Mouse (Mus musculus) liver, embryonic 14.5 days (tissue): ENCODE results near the gene Arhgap10. TPM values are rescaled to one million over a fixed set of nuclear protein-coding genes. Genes with fewer than 3 reads are reported as not detected.

ENCODE experiments used
- ATAC-seq: fragments of 200-750 bp; cut with Nextera tagmentation; 2 replicates; pipeline ENCODE4 v1.8.0; 2017; ENCODE audit warnings: moderate number of reproducible peaks, mild to moderate bottlenecking, moderate library complexity; ENCODE audit not compliant: insufficient read depth
- DNase-seq, 3 experiments: peaks; one replicate each; pipeline ENCODE4 v3.0.0-alpha.2; 2012 to 2013; ENCODE audit warnings: low read depth in 3 of 3, low spot score in 3 of 3
- H3K27ac ChIP-seq: fragments of 300-500 bp; sonication (generic); 2 replicates; pipeline ENCODE4 v1.5.1; 2014; ENCODE audit warnings: moderate library complexity, mild to moderate bottlenecking, control low read depth, inconsistent platforms
- H3K27me3 ChIP-seq: fragments of 300-500 bp; sonication (generic); 2 replicates; pipeline ENCODE4 v1.6.1; 2014; ENCODE audit warnings: mild to moderate bottlenecking, low read length, moderate library complexity; ENCODE audit not compliant: control insufficient read depth, insufficient read depth
- H3K36me3 ChIP-seq: fragments of 300-500 bp; sonication (generic); replicated peaks from 2 replicates; pipeline ENCODE4 v1.6.1; 2014; ENCODE audit warnings: low read depth; ENCODE audit not compliant: control insufficient read depth, insufficient read depth
- H3K4me1 ChIP-seq, 2 experiments: fragments of 200-500 bp in 1 of 2; fragments of 300-500 bp in 1 of 2; sonication (generic) in 1 of 2; replicated peaks; 2 replicates each; pipeline ENCODE4 v1.6.1; 2012 to 2014; ENCODE audit warnings: antibody characterized with exemption in 1 of 2, inconsistent platforms in 1 of 2, low read length in 1 of 2; ENCODE audit not compliant: control insufficient read depth in 2 of 2, insufficient read depth in 2 of 2
- H3K4me2 ChIP-seq: fragments of 300-500 bp; sonication (generic); 2 replicates; pipeline ENCODE4 v1.6.1; 2014; ENCODE audit warnings: low read depth, mild to moderate bottlenecking, control low read depth, moderate library complexity
- H3K4me3 ChIP-seq, 2 experiments: fragments of 200-500 bp in 1 of 2; fragments of 300-500 bp in 1 of 2; sonication (generic) in 1 of 2; 2 replicates each; pipeline ENCODE4 v1.5.1; 2012 to 2014; ENCODE audit warnings: low read depth in 2 of 2, low read length in 2 of 2, mild to moderate bottlenecking in 2 of 2, control low read depth in 1 of 2, inconsistent platforms in 1 of 2, moderate library complexity in 1 of 2; ENCODE audit not compliant: insufficient read depth in 1 of 2
- H3K9ac ChIP-seq: fragments of 300-500 bp; sonication (generic); replicated peaks from 2 replicates; pipeline ENCODE4 v1.6.1; 2014; ENCODE audit warnings: mild to moderate bottlenecking, control low read depth, moderate library complexity
- H3K9me3 ChIP-seq: fragments of 300-500 bp; sonication (generic); 2 replicates; pipeline ENCODE4 v1.6.1; 2016; ENCODE audit warnings: low read length, mixed read lengths; ENCODE audit not compliant: control insufficient read depth
- CTCF ChIP-seq: IDR thresholded peaks from 2 replicates; pipeline ENCODE4 v1.5.1; 2016; ENCODE audit warnings: antibody characterized with exemption, low read depth, control low read depth
- EP300 ChIP-seq: IDR thresholded peaks from 2 replicates; pipeline ENCODE4 v1.6.1; 2016; ENCODE audit warnings: antibody characterized with exemption, low read depth
- WGBS: fragments of 180-500 bp; shearing (Covaris S2); extraction: QIAGEN DNeasy Blood & Tissue Kit; methylation state at CpG from one replicate; pipeline ENCODE4 v1.1.7; 2014; ENCODE audit not compliant: insufficient replicate concordance; 5-methylcytosine and 5-hydroxymethylcytosine counted together
- polyA plus RNA-seq, 2 experiments: library from polyadenylated mRNA; depleted of rRNA in 1 of 2; stranded (reverse) in 1 of 2; unstranded in 1 of 2; fragments of >200 nt; fragmentation: Nextera tagmentation in 1 of 2; extraction: Ambion mirVana in 1 of 2; gene quantifications; 2 replicates each; pipeline versions ENCODE4 v1.2.1 to v1.2.3; 2012 to 2014

Arhgap10 gene
- polyA plus RNA-seq, 2 experiments: 4.6 TPM

DNA sequence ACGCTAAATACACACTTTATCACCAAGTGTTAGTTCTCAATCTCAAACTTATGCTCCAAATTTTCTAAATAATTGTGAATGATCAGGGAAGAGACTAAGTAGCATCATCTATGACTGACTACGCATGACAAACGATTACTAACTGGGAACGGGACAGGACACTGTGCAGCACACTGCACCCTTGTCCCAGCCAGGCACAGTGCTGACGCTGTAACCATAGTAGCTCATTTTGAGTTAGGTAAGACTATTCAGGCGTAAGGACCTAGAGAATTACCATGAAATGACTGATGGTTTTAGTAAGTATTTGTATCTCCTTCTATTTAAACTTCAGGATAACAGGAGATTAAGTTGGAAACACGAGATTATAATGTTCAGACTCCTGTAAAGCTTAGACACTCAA, 33.5 kb downstream of the Arhgap10 start:
- DNase-seq (no peak), ATAC-seq (no peak)
- TF ChIP-seq CTCF (no peak), EP300 (no peak)
- no peak overlapping the region for H3K27ac ChIP-seq
- 56% methylated on average over 7 of the region's 7 CpGs for WGBS
- no peak overlapping the region for H3K4me3 ChIP-seq
- no peaks in the 10 kb centered on the region for H3K36me3 ChIP-seq
- H3K4me1 ChIP-seq: peaks cover 7 to 42% of the 10 kb centered on the region in 2 experiments
- no peaks in the 10 kb centered on the region for H3K27me3 ChIP-seq
- H3K4me2 ChIP-seq: peak overlapping the region; percentile 21; the same call in 1 of the 2 replicates
- no peak overlapping the region for H3K9ac ChIP-seq
- H3K9me3 ChIP-seq: no peaks in the 10 kb centered on the region

- ATAC-seq: peak; percentile 48; the same call in 1 of the 2 replicates
- peak in 2 of 3 experiments; percentile 28 to 37 for DNase-seq
- WGBS: 11% methylated on average over 4 of the region's 4 CpGs
- Histone ChIP-seq H3K9ac (no peak overlapping the region; the same call in 1 of the 2 replicates), H3K4me2 (peak overlapping the region; percentile 28; the same call in 1 of the 2 replicates), H3K27ac (no peak overlapping the region), H3K27me3 (no peaks in the 10 kb centered on the region), H3K4me3 (no peak overlapping the region), H3K36me3 (no peaks in the 10 kb centered on the region), H3K4me1 (peaks cover 10 to 43% of the 10 kb centered on the region in 2 experiments), H3K9me3 (no peaks in the 10 kb centered on the region)
- TF ChIP-seq CTCF (no peak), EP300 (no peak)
Observed at GRCm38 (mm10) chr8:77483676-77484075, 34.1 kb downstream of the Arhgap10 start.

DNA sequence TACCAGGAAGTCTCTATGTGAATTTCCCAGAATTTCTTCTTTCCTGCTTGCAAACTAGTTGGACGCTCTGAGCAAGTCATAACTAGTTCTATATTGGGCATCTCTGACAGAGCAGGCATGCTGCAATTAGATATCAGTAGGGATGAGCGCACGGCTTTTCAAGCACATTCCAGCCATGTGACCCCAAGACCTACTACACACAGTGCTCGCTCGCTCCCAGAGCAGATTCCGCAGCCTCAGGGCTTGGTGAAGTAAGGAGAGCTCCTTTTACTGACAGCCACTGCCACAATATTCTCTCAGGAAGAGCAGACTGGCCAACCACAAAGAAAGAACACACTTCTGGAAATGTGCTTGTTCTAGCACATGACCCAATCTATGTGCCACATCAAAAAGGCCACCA, 36.0 kb downstream of the Arhgap10 start:
- H3K4me3 ChIP-seq: no peak overlapping the region
- no peaks in the 10 kb centered on the region for H3K9me3 ChIP-seq
- peaks cover 16 to 45% of the 10 kb centered on the region in 2 experiments for H3K4me1 ChIP-seq
- no peak overlapping the region for H3K27ac ChIP-seq
- no peaks in the 10 kb centered on the region for H3K27me3 ChIP-seq
- no peak for DNase-seq
- no peak overlapping the region for H3K4me2 ChIP-seq
- TF ChIP-seq EP300 (no peak), CTCF (no peak)
- 66% methylated on average over 6 of the region's 6 CpGs for WGBS
- H3K9ac ChIP-seq: no peak overlapping the region
- no peak for ATAC-seq
- no peaks in the 10 kb centered on the region for H3K36me3 ChIP-seq

DNA sequence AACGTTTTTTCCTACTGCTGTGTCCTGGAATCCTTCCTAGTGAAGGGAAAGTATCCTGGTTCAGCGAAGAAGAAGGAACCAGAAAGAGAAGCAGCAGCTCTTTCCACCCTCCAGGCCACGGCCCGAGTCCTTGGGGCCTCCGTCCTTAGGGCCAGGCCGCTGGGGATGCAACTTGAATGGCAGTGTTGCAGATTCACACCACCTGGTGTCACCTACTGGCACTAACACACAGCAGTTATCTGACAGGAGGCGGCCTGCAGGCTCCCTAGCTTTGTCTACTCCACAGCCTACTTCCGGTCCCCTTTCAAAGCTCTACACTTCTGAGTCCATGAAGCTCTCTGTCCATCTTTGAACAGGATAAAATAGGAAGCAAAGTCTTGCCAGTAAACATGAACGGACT, 37.8 kb downstream of the Arhgap10 start:
- no peak overlapping the region for H3K4me2 ChIP-seq
- H3K36me3 ChIP-seq: no peaks in the 10 kb centered on the region
- no peak overlapping the region for H3K4me3 ChIP-seq
- WGBS: 64% methylated on average over 9 of the region's 9 CpGs
- DNase-seq (no peak), ATAC-seq (no peak)
- H3K9me3 ChIP-seq: no peaks in the 10 kb centered on the region
- H3K27ac ChIP-seq: no peak overlapping the region
- H3K27me3 ChIP-seq: no peaks in the 10 kb centered on the region
- TF ChIP-seq EP300 (no peak), CTCF (peak; percentile 18; the same call in 1 of the 2 replicates)
- peaks cover 16 to 37% of the 10 kb centered on the region in 2 experiments for H3K4me1 ChIP-seq
- no peak overlapping the region for H3K9ac ChIP-seq

DNA sequence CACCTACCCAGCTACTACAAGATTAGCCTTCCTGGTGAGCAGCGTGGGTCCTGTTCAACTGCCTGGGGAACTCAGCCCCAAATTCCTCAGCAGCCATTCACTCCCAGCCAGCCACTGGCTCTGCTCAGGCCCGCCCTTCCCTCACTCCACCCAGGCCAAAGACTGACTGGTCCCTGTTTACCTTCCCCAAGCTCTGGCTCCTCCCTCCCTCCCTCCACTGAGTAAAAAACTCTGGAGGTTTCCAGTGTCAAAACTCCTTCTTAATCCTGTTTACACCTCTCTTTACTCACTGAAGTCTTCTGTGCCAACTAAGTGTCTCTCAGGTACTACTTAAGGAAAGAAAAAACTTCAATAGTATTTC, 38.9 kb downstream of the Arhgap10 start:
- WGBS: 18% methylated on average over 2 of the region's 2 CpGs
- Histone ChIP-seq H3K4me1 (peaks cover 15 to 31% of the 10 kb centered on the region in 2 experiments), H3K9me3 (no peaks in the 10 kb centered on the region), H3K4me3 (no peak overlapping the region), H3K27ac (no peak overlapping the region; the same call in 1 of the 2 replicates), H3K36me3 (no peaks in the 10 kb centered on the region), H3K27me3 (no peaks in the 10 kb centered on the region), H3K9ac (no peak overlapping the region), H3K4me2 (peak overlapping the region; percentile 30; the same call in 1 of the 2 replicates)
- DNase-seq: peak in 1 of 3 experiments; percentile 17
- TF ChIP-seq CTCF (no peak), EP300 (no peak)
- ATAC-seq: peak; percentile 77
